Mouse (Mus musculus): ENCODE measurements around the gene Glp1r. TPM values are rescaled to one million over a fixed set of nuclear protein-coding genes. Genes with fewer than 3 reads are reported as not detected.

Gene Glp1r
- polyA plus RNA-seq, 1 experiment from 2014 or later = 0.30 TPM

- Histone ChIP-seq H3K27me3 (replicated peaks) (no peaks in the 10 kb centered on the region), H3K9ac (no peak overlapping the region), H3K4me3 (replicated peaks) (no peak overlapping the region), H3K4me2 (no peak overlapping the region), H3K36me3 (no peaks in the 10 kb centered on the region), H3K4me1 (no peaks in the 10 kb centered on the region), H3K27ac (no peak overlapping the region), H3K9me3 (no peaks in the 10 kb centered on the region)
- ATAC-seq (ENCODE audit: insufficient read depth, low FRiP score, low read depth) = no peak
- 58% methylated on average over 4 of the region's 4 CpGs for WGBS
These were observed 21.9 kb downstream of the Glp1r start for GRCm38 (mm10) chr17:30923566-30923965.

- Histone ChIP-seq H3K4me3 (replicated peaks) (no peak overlapping the region), H3K9ac (no peak overlapping the region), H3K4me1 (no peaks in the 10 kb centered on the region), H3K36me3 (no peaks in the 10 kb centered on the region), H3K9me3 (no peaks in the 10 kb centered on the region), H3K27ac (no peak overlapping the region), H3K27me3 (replicated peaks) (no peaks in the 10 kb centered on the region), H3K4me2 (no peak overlapping the region)
- no peak for ATAC-seq (ENCODE audit: insufficient read depth, low FRiP score, low read depth)
- 83% methylated on average over 7 of the region's 7 CpGs for WGBS
These were observed 29.2 kb downstream of the Glp1r start for GRCm38 (mm10) chr17:30930827-30931226.

GRCm38 (mm10) chr17:30932836-30933235 is 31.2 kb downstream of the Glp1r start:
- Histone ChIP-seq H3K9me3 (no peaks in the 10 kb centered on the region), H3K27me3 (replicated peaks) (no peaks in the 10 kb centered on the region)

GRCm38 (mm10) chr17:30935301-30935700 is 33.7 kb downstream of the Glp1r start:
- Histone ChIP-seq H3K27me3 (replicated peaks) (no peaks in the 10 kb centered on the region), H3K9me3 (no peaks in the 10 kb centered on the region), H3K4me1 (no peaks in the 10 kb centered on the region), H3K9ac (no peak overlapping the region), H3K36me3 (no peaks in the 10 kb centered on the region), H3K4me3 (replicated peaks) (no peak overlapping the region), H3K27ac (no peak overlapping the region), H3K4me2 (no peak overlapping the region)
- no peak for ATAC-seq (ENCODE audit: insufficient read depth, low FRiP score, low read depth)
- WGBS = 68% methylated on average over 5 of the region's 5 CpGs

More at GRCm38 (mm10) chr17:30932836-30933235, 31.2 kb downstream of the Glp1r start:
- no peak overlapping the region for H3K27ac ChIP-seq
- no peak for ATAC-seq (ENCODE audit: insufficient read depth, low FRiP score, low read depth)
- H3K9ac ChIP-seq = no peak overlapping the region
- H3K4me1 ChIP-seq = no peaks in the 10 kb centered on the region
- H3K4me2 ChIP-seq = no peak overlapping the region
- WGBS = 47% methylated on average over 5 of the region's 5 CpGs
- no peaks in the 10 kb centered on the region for H3K36me3 ChIP-seq
- no peak overlapping the region for H3K4me3 ChIP-seq (replicated peaks)

- ATAC-seq (ENCODE audit: insufficient read depth, low FRiP score, low read depth) = no peak
These were observed 36.9 kb downstream of the Glp1r start for GRCm38 (mm10) chr17:30938554-30938953.

GRCm38 (mm10) chr17:30948382-30948781 is 46.8 kb downstream of the Glp1r start:
- no peaks in the 10 kb centered on the region for H3K27me3 ChIP-seq (replicated peaks)
- H3K4me2 ChIP-seq = no peak overlapping the region
- ATAC-seq (ENCODE audit: insufficient read depth, low FRiP score, low read depth) = no peak
- WGBS = 72% methylated on average over 1 of the region's 1 CpGs
- H3K9me3 ChIP-seq = no peaks in the 10 kb centered on the region
- no peak overlapping the region for H3K4me3 ChIP-seq (replicated peaks)
- no peak overlapping the region for H3K27ac ChIP-seq
- no peak overlapping the region for H3K9ac ChIP-seq
- no peaks in the 10 kb centered on the region for H3K4me1 ChIP-seq
- H3K36me3 ChIP-seq = no peaks in the 10 kb centered on the region

More at GRCm38 (mm10) chr17:30938554-30938953, 36.9 kb downstream of the Glp1r start:
- Histone ChIP-seq H3K9ac (no peak overlapping the region), H3K36me3 (no peaks in the 10 kb centered on the region), H3K9me3 (no peaks in the 10 kb centered on the region), H3K4me1 (no peaks in the 10 kb centered on the region), H3K4me2 (no peak overlapping the region), H3K4me3 (replicated peaks) (no peak overlapping the region), H3K27ac (no peak overlapping the region), H3K27me3 (replicated peaks) (no peaks in the 10 kb centered on the region)
- 42% methylated on average over 9 of the region's 9 CpGs for WGBS

GRCm38 (mm10) chr17:30950780-30951179 is 49.2 kb downstream of the Glp1r start:
- Histone ChIP-seq H3K27me3 (replicated peaks) (no peaks in the 10 kb centered on the region), H3K36me3 (no peaks in the 10 kb centered on the region), H3K27ac (no peak overlapping the region), H3K4me2 (no peak overlapping the region), H3K4me3 (replicated peaks) (no peak overlapping the region), H3K9me3 (no peaks in the 10 kb centered on the region), H3K4me1 (no peaks in the 10 kb centered on the region), H3K9ac (no peak overlapping the region)
- no peak for ATAC-seq (ENCODE audit: insufficient read depth, low FRiP score, low read depth)
- 5% methylated on average over 7 of the region's 7 CpGs for WGBS

GRCm38 (mm10) chr17:30951600-30951999 is 50.0 kb downstream of the Glp1r start:
- ATAC-seq (ENCODE audit: insufficient read depth, low FRiP score, low read depth) = no peak
- 67% methylated on average over 8 of the region's 8 CpGs for WGBS
- Histone ChIP-seq H3K27me3 (replicated peaks) (no peaks in the 10 kb centered on the region), H3K4me1 (no peaks in the 10 kb centered on the region), H3K27ac (no peak overlapping the region), H3K4me3 (replicated peaks) (no peak overlapping the region), H3K4me2 (no peak overlapping the region), H3K9me3 (no peaks in the 10 kb centered on the region), H3K36me3 (no peaks in the 10 kb centered on the region), H3K9ac (no peak overlapping the region)

GRCm38 (mm10) chr17:30954340-30954739 is 52.7 kb downstream of the Glp1r start, which contains the start of gene Umodl1:
Gene Umodl1 (plus strand): TSS chr17:30954640.
- H3K9me3 ChIP-seq = no peaks in the 10 kb centered on the region
- ATAC-seq (ENCODE audit: insufficient read depth, low FRiP score, low read depth) = no peak
- no peaks in the 10 kb centered on the region for H3K36me3 ChIP-seq
- H3K4me3 ChIP-seq (replicated peaks) = no peak within 1 kb of the TSS
- H3K27ac ChIP-seq = no peak within 1 kb of the TSS
- 43% methylated on average over 10 of the region's 10 CpGs for WGBS
- no peaks in the 10 kb centered on the region for H3K27me3 ChIP-seq (replicated peaks)
- H3K4me1 ChIP-seq = no peaks in the 10 kb centered on the region
- H3K4me2 ChIP-seq = no peak within 1 kb of the TSS
- H3K9ac ChIP-seq = no peak within 1 kb of the TSS

GRCm38 (mm10) chr17:30961936-30962592 is 60.4 kb downstream of the Glp1r start:
- Histone ChIP-seq H3K9me3 (no peaks in the 10 kb centered on the region), H3K4me3 (replicated peaks) (no peak overlapping the region), H3K27ac (no peak overlapping the region), H3K9ac (no peak overlapping the region), H3K27me3 (replicated peaks) (no peaks in the 10 kb centered on the region), H3K36me3 (no peaks in the 10 kb centered on the region), H3K4me1 (no peaks in the 10 kb centered on the region), H3K4me2 (no peak overlapping the region)
- no peak for ATAC-seq (ENCODE audit: insufficient read depth, low FRiP score, low read depth)
- 51% methylated on average over 7 of the region's 7 CpGs for WGBS

GRCm38 (mm10) chr17:30962880-30963279 is 61.3 kb downstream of the Glp1r start:
- WGBS = 38% methylated on average over 2 of the region's 2 CpGs
- Histone ChIP-seq H3K9ac (no peak overlapping the region), H3K4me1 (no peaks in the 10 kb centered on the region), H3K4me3 (replicated peaks) (no peak overlapping the region), H3K27ac (no peak overlapping the region), H3K36me3 (no peaks in the 10 kb centered on the region), H3K9me3 (no peaks in the 10 kb centered on the region), H3K4me2 (no peak overlapping the region), H3K27me3 (replicated peaks) (no peaks in the 10 kb centered on the region)
- ATAC-seq (ENCODE audit: insufficient read depth, low FRiP score, low read depth) = no peak

GRCm38 (mm10) chr17:30969983-30970382 is 68.4 kb downstream of the Glp1r start:
- no peaks in the 10 kb centered on the region for H3K27me3 ChIP-seq (replicated peaks)
- no peaks in the 10 kb centered on the region for H3K36me3 ChIP-seq
- 0 out of 2 replicates have a peak, but pooled peaks cover 2% of the 10 kb centered on the region for H3K4me1 ChIP-seq
- no peak for ATAC-seq (ENCODE audit: insufficient read depth, low FRiP score, low read depth)
- H3K4me3 ChIP-seq (replicated peaks) = no peak overlapping the region
- H3K9me3 ChIP-seq = no peaks in the 10 kb centered on the region
- no peak overlapping the region for H3K9ac ChIP-seq
- 43% methylated on average over 4 of the region's 4 CpGs for WGBS
- H3K4me2 ChIP-seq = no peak overlapping the region
- H3K27ac ChIP-seq = no peak overlapping the region

- Histone ChIP-seq H3K4me3 (replicated peaks) (no peak overlapping the region), H3K27me3 (replicated peaks) (no peaks in the 10 kb centered on the region), H3K36me3 (no peaks in the 10 kb centered on the region), H3K27ac (no peak overlapping the region), H3K4me2 (no peak overlapping the region), H3K4me1 (0 out of 2 replicates have a peak, but pooled peaks cover 2% of the 10 kb centered on the region), H3K9me3 (no peaks in the 10 kb centered on the region), H3K9ac (no peak overlapping the region)
- no peak for ATAC-seq (ENCODE audit: insufficient read depth, low FRiP score, low read depth)
- WGBS = 82% methylated on average over 7 of the region's 7 CpGs
These were observed 70.3 kb downstream of the Glp1r start for GRCm38 (mm10) chr17:30971877-30972276.

All from stomach, embryonic 15.5 days (tissue).